Mouse (Mus musculus) testis, adult 2 months (tissue): ENCODE measurements at regions not wholly inside any gene's neighbourhood (a gene's known extent, or its start where the extent isn't known, plus 50 kb on each side); places are given as distances from the start of the nearest gene placed in this dataset.

Experiments used
- CTCF ChIP-seq: fragments of 200-500 bp; IDR thresholded peaks from 2 replicates; pipeline ENCODE4 v1.5.1; 2012; ENCODE audit warnings: low read depth, mild to moderate bottlenecking, inconsistent platforms, low read length, moderate library complexity; ENCODE audit not compliant: control insufficient read depth, insufficient read depth, insufficient replicate concordance
- POLR2A ChIP-seq: fragments of 200-500 bp; IDR thresholded peaks from 2 replicates; pipeline ENCODE4 v1.6.1; 2012; ENCODE audit warnings: low read depth, mild to moderate bottlenecking, inconsistent platforms, low read length, moderate library complexity; ENCODE audit not compliant: control insufficient read depth

GRCm38 (mm10) chr10:84060492-84061218, 338.0 kb downstream of the 1500009L16Rik start:
- no peak for TF ChIP-seq CTCF
- TF ChIP-seq POLR2A: no peak
